Mouse (Mus musculus): ENCODE data around the gene Pcgf1.

Gene Pcgf1

DNA sequence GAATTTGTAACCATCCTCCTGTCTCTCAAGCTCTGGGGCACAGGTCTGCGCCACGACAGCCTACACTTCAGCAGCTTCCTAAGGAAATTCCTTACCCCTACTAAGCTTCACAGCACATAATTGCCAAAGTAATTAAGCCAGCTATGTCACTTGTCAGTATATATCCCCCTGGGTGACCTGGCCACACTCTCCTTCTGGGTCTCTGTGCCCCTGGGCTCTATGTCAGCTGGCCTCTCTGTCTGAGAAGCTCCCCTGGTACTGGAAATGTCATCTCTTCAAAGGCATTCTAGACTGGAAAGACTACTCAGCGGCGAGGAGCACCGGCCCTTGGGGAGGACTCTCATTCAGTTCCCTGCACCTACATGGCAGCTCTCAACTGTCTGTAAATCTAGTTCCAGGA is 45.3 kb downstream of the Pcgf1 start:
- no peak for DNase-seq (ENCODE audit: extremely low spot score)

DNA sequence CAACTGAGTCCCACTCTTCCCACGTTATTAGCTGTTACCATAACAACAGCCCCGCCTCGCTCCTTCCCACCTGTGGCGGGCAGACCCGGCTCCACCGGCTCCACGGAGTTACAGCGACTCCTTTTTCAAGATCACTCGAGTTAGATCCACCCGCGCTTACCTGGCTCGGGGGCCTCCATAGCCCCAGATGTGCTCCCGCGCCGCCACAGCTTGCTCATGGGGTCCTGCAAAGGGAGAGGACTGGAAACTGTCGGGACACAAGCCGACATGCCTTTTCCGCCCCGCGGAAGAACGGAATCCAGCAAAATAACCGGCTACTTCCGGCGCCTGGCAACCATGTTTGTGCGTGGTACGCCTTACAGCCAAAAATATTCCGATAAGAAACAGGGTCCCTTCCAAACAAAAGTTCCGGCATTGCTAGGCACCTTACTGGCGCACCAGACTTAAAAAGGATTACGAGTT is 47.2 kb downstream of the Pcgf1 start:
- peak; percentile 95 for DNase-seq (ENCODE audit: extremely low spot score)

DNA sequence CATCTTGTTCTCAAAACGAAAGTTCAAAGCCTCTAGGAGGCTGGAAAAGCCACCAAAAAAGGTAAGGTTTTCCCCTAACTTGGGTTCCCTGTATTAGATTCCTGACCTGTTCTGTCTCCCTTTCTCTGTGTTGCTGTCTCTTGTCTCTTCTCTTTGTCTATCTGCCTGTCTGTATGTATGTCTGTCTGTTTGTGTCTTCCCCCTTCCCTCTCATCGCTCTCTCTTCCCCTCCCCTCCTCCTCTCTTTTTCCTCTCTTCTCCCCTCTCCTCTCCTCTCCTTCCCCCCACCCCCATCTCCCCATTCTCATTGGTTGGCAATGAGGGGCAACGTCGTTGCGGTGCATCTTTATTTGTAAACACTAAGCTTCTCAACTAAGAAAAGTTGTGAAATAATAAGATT is 47.7 kb downstream of the Pcgf1 start, which contains the start of gene Ino80b:
Gene Ino80b (minus strand): TSS at position 101 of the 400 bp plus-strand sequence.
- DNase-seq (ENCODE audit: extremely low spot score) = no peak

DNA sequence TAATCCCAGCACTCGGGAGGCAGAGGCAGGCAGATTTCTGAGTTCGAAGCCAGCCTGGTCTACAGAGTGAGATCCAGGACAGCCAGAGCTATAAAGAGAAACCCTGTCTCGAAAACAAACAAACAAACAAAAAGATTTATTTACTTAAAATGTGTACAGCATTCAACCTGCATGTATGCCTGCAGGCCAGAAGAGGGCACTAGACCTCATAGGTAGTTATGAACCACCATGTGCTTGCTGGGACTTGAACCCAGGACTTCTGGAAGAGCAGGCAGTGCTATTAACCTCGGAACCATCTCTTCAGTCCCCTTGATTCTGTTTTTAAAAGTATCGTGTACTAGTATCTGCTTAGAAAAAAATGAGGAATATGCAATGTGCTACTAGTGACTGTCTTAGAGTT is 49.8 kb downstream of the Pcgf1 start:
- no peak for DNase-seq (ENCODE audit: extremely low spot score)
